Comparison of ENCODE assay signal across 25 mouse cellular contexts in the genomic region with DNA sequence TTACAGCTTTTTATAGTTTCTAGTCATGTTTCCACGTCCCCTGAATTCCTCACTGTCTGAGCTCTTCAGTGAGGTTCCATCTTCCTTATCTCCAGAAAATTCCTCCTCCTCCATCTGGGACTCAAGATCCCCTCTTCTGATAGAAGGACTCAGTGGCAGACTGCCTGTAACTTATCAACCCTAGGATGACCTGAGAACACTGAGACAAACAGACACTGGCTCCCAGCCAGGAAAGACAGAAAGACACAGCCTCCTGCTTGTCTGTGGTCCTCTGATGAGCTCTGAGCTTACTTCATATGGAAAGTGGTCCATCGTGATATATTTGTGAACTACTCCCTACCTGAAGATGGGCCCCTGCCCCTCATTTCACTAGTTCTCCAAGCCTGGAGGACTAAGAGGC. TPM values are rescaled to one million over a fixed set of nuclear protein-coding genes. Genes with fewer than 3 reads are reported as not detected.
DNase-seq lines count a peak whose midpoint lies in the region; ATAC-seq and TF ChIP-seq lines count a peak whose summit lies in the region.
"Had no signal": no experiment of that assay in that cellular context is flagged by ENCODE, and none has a peak within 500 bp of the region (broad histone marks: within the 10 kb centered on the region; RNA-seq: fewer than 3 reads in every experiment).

No protein-coding gene starts in this region.

- H3K9ac ChIP-seq in intestine, embryonic 14.5 days (ENCODE audit: low read length): no peak overlapping the region
- H3K9ac ChIP-seq in intestine, postnatal 0 days (ENCODE audit: low read depth, low read length): no peak overlapping the region
- H3K9ac ChIP-seq in MEL (ENCODE audit: control insufficient read depth, low read depth, low read length, poor library complexity, severe bottlenecking): no peak overlapping the region
- H3K9ac ChIP-seq: embryonic facial prominence, embryonic 12.5 days; embryonic facial prominence, embryonic 15.5 days; forebrain, postnatal 0 days; hindbrain, embryonic 13.5 days had no signal

- no peak for TF ChIP-seq POLR2A in MEL (IDR thresholded peaks at IDR 0.05; ENCODE audit: control insufficient read depth in 1 of 2, insufficient read depth in 1 of 2, low read depth in 1 of 2, low read length in 2 of 2, poor library complexity in 1 of 2)

- WGBS in intestine, embryonic 14.5 days: 45% methylated on average over 2 of the region's 2 CpGs
- WGBS in intestine, postnatal 0 days: 37% methylated on average over 2 of the region's 2 CpGs

- no peaks in the 10 kb centered on the region for H3K9me3 ChIP-seq in intestine, embryonic 14.5 days (ENCODE audit: control insufficient read depth, low read length)
- no peaks in the 10 kb centered on the region for H3K9me3 ChIP-seq in intestine, postnatal 0 days (ENCODE audit: control insufficient read depth)
- no peaks in the 10 kb centered on the region for H3K9me3 ChIP-seq in MEL (replicated peaks; ENCODE audit: insufficient read depth, low read length)
- H3K9me3 ChIP-seq: embryonic facial prominence, embryonic 12.5 days; embryonic facial prominence, embryonic 15.5 days; hindbrain, embryonic 10.5 days; hindbrain, embryonic 13.5 days had no signal

- no peaks in the 10 kb centered on the region for H3K4me1 ChIP-seq in intestine, embryonic 14.5 days (replicated peaks; ENCODE audit: control insufficient read depth, insufficient read depth, low read length)
- H3K4me1 ChIP-seq in intestine, postnatal 0 days (replicated peaks; ENCODE audit: control insufficient read depth, insufficient read depth, low read length): no peaks in the 10 kb centered on the region
- H3K4me1 ChIP-seq in MEL (ENCODE audit: control insufficient read depth in 1 of 2, insufficient read depth in 2 of 2, low read length in 2 of 2): no peaks in the 10 kb centered on the region; a peak in 1 of 4 replicates

- H3K36me3 ChIP-seq in intestine, embryonic 14.5 days (ENCODE audit: control insufficient read depth, insufficient read depth, low read length): no peaks in the 10 kb centered on the region
- no peaks in the 10 kb centered on the region for H3K36me3 ChIP-seq in intestine, postnatal 0 days (ENCODE audit: control insufficient read depth, insufficient read depth)
- H3K36me3 ChIP-seq in MEL (ENCODE audit: control insufficient read depth in 1 of 2, insufficient read depth in 2 of 2, low read length in 2 of 2): no peaks in the 10 kb centered on the region
- H3K36me3 ChIP-seq: embryonic facial prominence, embryonic 12.5 days; embryonic facial prominence, embryonic 15.5 days; hindbrain, embryonic 10.5 days; hindbrain, embryonic 13.5 days had no signal

- H3K27me3 ChIP-seq in intestine, embryonic 14.5 days (replicated peaks; ENCODE audit: control insufficient read depth, insufficient read depth, low read length): no peaks in the 10 kb centered on the region
- no peaks in the 10 kb centered on the region for H3K27me3 ChIP-seq in intestine, postnatal 0 days (replicated peaks; ENCODE audit: control insufficient read depth, insufficient read depth, low read length)
- H3K27me3 ChIP-seq in MEL (ENCODE audit: control insufficient read depth in 1 of 2, insufficient read depth in 2 of 2, low read length in 2 of 2): peaks cover 0 to 3% of the 10 kb centered on the region in 2 experiments; a peak in 3 of 4 replicates
- H3K27me3 ChIP-seq: embryonic facial prominence, embryonic 12.5 days had no signal

- H3K79me2 ChIP-seq in MEL (ENCODE audit: control insufficient read depth, insufficient read depth, low read length, poor library complexity): no peaks in the 10 kb centered on the region

- DNase-seq in intestine, embryonic 14.5 days (ENCODE audit: low spot score): peak; percentile 36
- DNase-seq in MEL (ENCODE audit: low read depth, low spot score): peak; percentile 21
- no peak for DNase-seq in right cerebral cortex, postnatal 4 days
- DNase-seq in urinary bladder, postnatal 25 days (ENCODE audit: low spot score): no peak
- DNase-seq: adrenal gland, adult 2 months; adrenal gland, postnatal 14 days; cerebellum, adult 11 months; cerebellum, adult 2 months; cerebellum, adult 9-11 months; cerebellum, postnatal 25 days; forebrain, postnatal 0 days; gastrocnemius, postnatal 14 days; heart, postnatal 36 days had no signal

- ATAC-seq in intestine, embryonic 14.5 days (replicated peaks; ENCODE audit: low FRiP score, low TSS enrichment, low read depth): no peak
- ATAC-seq in intestine, postnatal 0 days: no peak
- 0 out of 2 replicates have a peak, but pooled peaks have one; percentile 23 for ATAC-seq in megakaryocyte progenitor cell, adult 5-6 weeks (replicated peaks; ENCODE audit: poor library complexity)
- ATAC-seq: forebrain, embryonic 14.5 days; forebrain, postnatal 0 days; hindbrain, embryonic 16.5 days; Patski had no signal

- H3K4me2 ChIP-seq in intestine, embryonic 14.5 days (ENCODE audit: low read length): no peak overlapping the region
- H3K4me2 ChIP-seq in intestine, postnatal 0 days (replicated peaks; ENCODE audit: low read depth): no peak overlapping the region
- H3K4me2 ChIP-seq: embryonic facial prominence, embryonic 12.5 days; embryonic facial prominence, embryonic 15.5 days; heart, embryonic 11.5 days; hindbrain, embryonic 13.5 days had no signal

- TF ChIP-seq EP300 in MEL (IDR thresholded peaks at IDR 0.05; ENCODE audit: low read depth in 1 of 2, low read length in 2 of 2): peak in 1 of 2 experiments; percentile 47; a peak in 1 of 4 replicates

- no peak overlapping the region for H3K27ac ChIP-seq in intestine, embryonic 14.5 days (ENCODE audit: low read depth)
- no peak overlapping the region for H3K27ac ChIP-seq in intestine, postnatal 0 days (ENCODE audit: low read depth, low read length)
- no peak overlapping the region for H3K27ac ChIP-seq in MEL (ENCODE audit: control insufficient read depth, low read depth, low read length)
- H3K27ac ChIP-seq: embryonic facial prominence, embryonic 12.5 days; embryonic facial prominence, embryonic 15.5 days; hindbrain, embryonic 10.5 days; hindbrain, embryonic 13.5 days had no signal

- TF ChIP-seq CTCF in intestine, postnatal 0 days (IDR thresholded peaks at IDR 0.05; ENCODE audit: low read depth): no peak
- TF ChIP-seq CTCF in MEL (IDR thresholded peaks at IDR 0.05 in 2 of 3, conservative IDR thresholded peaks at IDR 0.05 in 1 of 3; ENCODE audit: control insufficient read depth in 1 of 3, insufficient read depth in 1 of 3, low read depth in 2 of 3, low read length in 3 of 3, poor library complexity in 1 of 3, severe bottlenecking in 1 of 3): no peak

- TF ChIP-seq RAD21 in MEL (IDR thresholded peaks at IDR 0.05; ENCODE audit: low read depth, low read length): no peak

- H3K4me3 ChIP-seq in intestine, embryonic 14.5 days (ENCODE audit: low read depth, low read length): no peak overlapping the region
- no peak overlapping the region for H3K4me3 ChIP-seq in intestine, postnatal 0 days (ENCODE audit: low read depth, low read length)
- H3K4me3 ChIP-seq in MEL (ENCODE audit: control insufficient read depth in 1 of 2, insufficient read depth in 1 of 2, low read depth in 2 of 2, low read length in 2 of 2): no peak overlapping the region
- H3K4me3 ChIP-seq: embryonic facial prominence, embryonic 12.5 days; embryonic facial prominence, embryonic 15.5 days; gastrocnemius, adult 2 months; hindbrain, embryonic 10.5 days; hindbrain, embryonic 13.5 days had no signal

TF ChIP-seq in MEL, 35 proteins besides CTCF, POLR2A, EP300 and RAD21:
- TF ChIP-seq JUND (IDR thresholded peaks at IDR 0.05; ENCODE audit: low read depth, low read length) (no peak), ZNF384 (IDR thresholded peaks at IDR 0.05; ENCODE audit: low read depth, low read length) (no peak), GATA1 (IDR thresholded peaks at IDR 0.05; ENCODE audit: low read depth, low read length) (peak; percentile 45; the same call in 1 of the 2 replicates), NELFE (IDR thresholded peaks at IDR 0.05; ENCODE audit: low read depth, low read length) (no peak), MAX (IDR thresholded peaks at IDR 0.05; ENCODE audit: low read length) (no peak), SMC3 (IDR thresholded peaks at IDR 0.05; ENCODE audit: low read depth, low read length) (no peak), ZC3H11A (IDR thresholded peaks at IDR 0.05; ENCODE audit: low read depth, low read length) (no peak), UBTF (IDR thresholded peaks at IDR 0.05; ENCODE audit: borderline replicate concordance, insufficient read depth, low read depth, low read length) (no peak)
TF ChIP-seq in MEL: peak in this region for 1.

RNA-seq across cellular contexts. Expression of a gene that starts 40.5 kb away (rescaled TPM):
- polyA plus RNA-seq in intestine, embryonic 14.5 days (2014; fragmentation: Nextera tagmentation; extraction: Ambion mirVana): 6.8 and 7.3 TPM in 2 replicates
- 7.5 and 8.4 TPM in 2 replicates for polyA plus RNA-seq in intestine, postnatal 0 days (2015; fragmentation: Nextera tagmentation; extraction: Ambion mirVana)
- total RNA-seq in MEL (2012; rRNA removed): 6.6 and 7.8 TPM in 2 replicates
- polyA plus RNA-seq in MEL (2012; ENCODE audit: insufficient read depth in 1 of 2, insufficient read length in 2 of 2, low read depth in 1 of 2, low replicate concordance in 2 of 2, missing spikeins in 1 of 2): 1 to 10 TPM in 1 of 2 experiments, not detected in 1; 9.1 TPM
- total RNA-seq in megakaryocyte progenitor cell, adult 5-6 weeks (2015): 0.52 and 0.71 TPM in 2 replicates
- 0.20 TPM in 1 of 2 replicates, not detected in the other for total RNA-seq in megakaryocyte progenitor cell, adult 5-6 weeks (2017)
- total RNA-seq: common myeloid progenitor, adult 5-6 weeks had no signal

Comparison
In these comparisons a context has a peak if more than half of its experiments do, and no peak if none do; other contexts are left out.
1. DNase-seq: peak in intestine, embryonic 14.5 days (single experiment) and MEL (single experiment); none in right cerebral cortex, postnatal 4 days (single experiment) and urinary bladder, postnatal 25 days (single experiment).